Mouse (Mus musculus) layer of hippocampus, adult 11-12 months (tissue): ENCODE results near the gene Cradd.

Experiments used
- DNase-seq: peaks from one replicate; pipeline ENCODE4 v3.0.0; 2022; ENCODE audit warnings: low spot score

Cradd gene

DNA sequence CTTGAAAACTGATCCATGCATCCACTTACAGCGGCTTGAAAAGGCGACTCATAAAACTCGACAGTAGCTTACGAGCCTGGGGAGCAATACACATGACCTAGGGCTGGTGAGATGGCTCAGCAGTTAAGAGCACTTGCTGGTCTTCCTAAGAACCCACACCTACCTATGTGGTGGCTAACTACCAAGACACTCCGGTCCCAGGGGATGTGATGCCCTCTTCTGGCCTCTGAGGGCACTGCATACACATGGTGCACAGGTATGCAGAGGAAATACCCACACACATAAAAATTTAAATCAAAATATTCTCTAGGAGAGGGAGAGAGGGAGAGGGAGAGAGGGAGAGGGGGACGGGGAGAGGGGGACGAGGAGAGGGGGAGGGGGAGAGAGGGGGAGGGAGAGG lies 167.5 kb downstream of the Cradd start:
- no peak for DNase-seq

DNA sequence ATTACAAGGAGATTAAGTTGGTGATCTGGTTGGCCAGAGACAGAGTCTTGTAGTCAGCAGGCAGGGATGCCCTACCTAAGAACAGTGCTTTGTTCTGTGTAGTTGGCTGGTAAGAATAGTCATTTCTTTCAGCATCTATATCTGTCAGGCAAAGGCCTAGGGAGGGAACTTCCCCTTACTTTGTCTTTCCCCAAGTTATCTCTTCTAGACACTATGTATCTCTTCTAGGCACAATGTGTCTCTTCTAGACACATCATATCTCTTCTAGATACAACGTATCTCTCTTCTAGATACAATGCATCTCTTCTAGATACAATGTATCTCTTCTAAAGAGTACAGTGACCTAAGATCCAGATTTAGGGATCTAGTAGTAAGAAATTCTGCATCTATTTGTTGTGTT lies 169.3 kb downstream of the Cradd start:
- DNase-seq, result no peak

DNA sequence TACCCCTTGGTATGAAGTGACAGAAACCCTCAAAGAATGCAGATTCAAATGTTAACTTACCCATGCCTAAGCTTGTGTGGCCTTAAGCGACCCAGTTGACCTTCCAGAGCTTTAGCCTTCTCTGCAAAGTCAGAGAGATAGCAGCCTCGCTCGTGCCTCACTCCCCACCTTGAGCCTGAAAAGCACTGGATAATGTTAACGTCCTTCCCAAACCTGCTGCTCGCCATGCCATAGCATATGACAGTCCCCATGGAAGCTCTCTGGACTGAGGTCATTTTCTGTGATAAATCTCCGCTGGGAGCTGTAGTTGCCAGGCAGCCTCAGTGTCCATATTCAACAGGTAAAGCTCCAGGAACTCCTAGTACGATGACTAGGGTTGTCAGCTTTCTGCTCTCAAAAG lies 170.7 kb downstream of the Cradd start:
- DNase-seq, result no peak

- DNase-seq, result no peak
Measured at GRCm38 (mm10) chr10:95152503-95152989, 171.4 kb downstream of the Cradd start.

DNA sequence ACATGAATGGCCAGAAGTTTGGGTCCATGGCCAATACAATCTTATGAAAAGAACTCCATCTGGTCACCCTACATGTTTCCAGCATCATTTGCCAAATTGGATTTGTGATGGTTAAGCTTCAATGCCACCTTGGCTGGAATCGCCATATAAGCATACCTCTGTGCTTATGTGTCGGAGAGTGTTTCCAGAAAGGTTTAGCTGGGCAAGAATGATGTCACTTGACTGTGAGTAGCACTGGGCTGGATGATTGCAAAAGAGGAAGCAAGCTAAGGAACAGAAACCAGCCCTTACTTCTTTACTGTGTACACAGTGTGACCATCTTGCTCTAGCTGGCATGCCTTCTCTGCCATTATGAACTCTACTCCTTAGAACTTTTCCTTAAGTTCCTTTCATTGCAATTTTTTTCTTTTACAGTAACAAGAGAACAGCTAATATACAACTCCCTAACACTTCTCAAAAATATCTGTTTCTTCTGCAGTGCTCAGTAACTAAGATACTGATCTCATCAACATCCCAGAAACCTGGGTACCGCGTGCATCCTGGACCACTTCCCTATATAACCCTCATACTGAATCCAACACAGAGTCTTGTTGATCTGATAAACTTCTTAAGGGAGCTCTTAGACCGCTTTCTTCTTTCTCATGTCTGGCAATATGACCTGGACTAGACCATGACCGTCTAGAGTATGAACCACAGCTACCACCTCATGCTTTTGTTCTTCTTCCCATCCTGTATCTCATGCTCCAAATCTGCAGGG lies 172.7 kb downstream of the Cradd start:
- no peak for DNase-seq

DNA sequence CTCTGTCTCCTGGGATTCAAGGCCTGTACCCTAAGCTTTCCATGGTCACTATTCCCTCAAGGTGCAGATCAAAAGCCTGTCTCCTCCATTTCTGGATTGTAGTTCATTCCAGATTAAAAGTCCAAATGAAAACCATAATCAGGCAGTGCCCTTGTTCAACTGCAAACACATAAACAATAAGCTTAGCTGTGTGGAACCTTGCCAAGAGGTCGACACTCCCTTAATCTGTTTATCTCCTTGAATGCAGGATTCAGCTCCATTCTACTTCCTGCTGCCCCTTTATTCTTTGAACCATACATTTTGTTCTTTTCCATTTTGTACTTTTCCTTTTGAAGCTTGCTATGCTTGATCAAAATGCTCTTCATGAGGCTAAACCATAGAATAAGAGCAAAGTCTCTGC lies 174.3 kb downstream of the Cradd start:
- no peak for DNase-seq

- DNase-seq, result no peak
Measured at GRCm38 (mm10) chr10:95148641-95149040, 175.3 kb downstream of the Cradd start.

- no peak for DNase-seq
Measured at GRCm38 (mm10) chr10:95147136-95147901, 176.6 kb downstream of the Cradd start.

GRCm38 (mm10) chr10:95146491-95146890 lies 177.4 kb downstream of the Cradd start:
- DNase-seq, result peak; percentile 27

DNA sequence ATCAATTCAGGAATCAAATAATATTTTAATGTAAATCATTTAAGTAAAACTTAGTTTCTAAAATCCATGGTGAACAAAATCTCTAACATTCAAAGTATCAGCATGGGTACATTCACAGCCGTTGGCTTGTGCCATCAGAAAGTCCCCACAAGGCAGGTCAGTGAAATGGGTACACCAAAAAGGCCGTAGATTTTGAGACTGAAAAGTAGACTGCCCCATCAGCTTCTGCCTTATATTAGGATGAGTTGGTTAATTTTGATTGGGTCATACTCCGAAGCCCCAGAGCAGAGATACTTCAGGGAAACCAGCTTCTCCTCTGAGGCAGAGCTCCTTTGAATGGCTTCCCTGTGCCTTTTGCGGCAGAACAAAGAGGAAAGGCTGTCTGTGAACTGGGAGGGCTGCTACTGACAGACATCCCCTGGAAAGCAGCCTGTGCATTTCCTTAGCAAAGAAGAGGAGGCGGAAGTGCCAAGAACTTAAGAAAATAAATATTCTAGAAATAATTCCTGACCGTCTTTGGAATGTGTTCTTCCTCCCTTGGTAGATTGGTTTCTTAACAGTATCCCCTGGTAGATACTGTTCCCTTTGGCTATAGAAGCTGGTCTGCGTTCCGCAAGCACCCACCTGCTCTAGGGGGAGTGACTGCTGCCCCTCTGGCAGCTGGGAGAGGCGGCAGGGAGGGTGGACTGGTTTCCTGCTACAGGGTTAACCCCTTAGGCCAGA lies 178.6 kb downstream of the Cradd start:
- no peak for DNase-seq

- no peak for DNase-seq
Measured at GRCm38 (mm10) chr10:95144414-95145130, 179.4 kb downstream of the Cradd start.

GRCm38 (mm10) chr10:95143446-95144114 lies 180.4 kb downstream of the Cradd start:
- no peak for DNase-seq

- DNase-seq, result peak; percentile 64
Measured at GRCm38 (mm10) chr10:95142844-95143435, 181.0 kb downstream of the Cradd start.

GRCm38 (mm10) chr10:95141075-95141474 lies 182.9 kb downstream of the Cradd start:
- DNase-seq, result no peak

GRCm38 (mm10) chr10:95140191-95140590 lies 183.7 kb downstream of the Cradd start:
- no peak for DNase-seq

- DNase-seq, result no peak
Measured at GRCm38 (mm10) chr10:95139645-95140044, 184.3 kb downstream of the Cradd start.

DNA sequence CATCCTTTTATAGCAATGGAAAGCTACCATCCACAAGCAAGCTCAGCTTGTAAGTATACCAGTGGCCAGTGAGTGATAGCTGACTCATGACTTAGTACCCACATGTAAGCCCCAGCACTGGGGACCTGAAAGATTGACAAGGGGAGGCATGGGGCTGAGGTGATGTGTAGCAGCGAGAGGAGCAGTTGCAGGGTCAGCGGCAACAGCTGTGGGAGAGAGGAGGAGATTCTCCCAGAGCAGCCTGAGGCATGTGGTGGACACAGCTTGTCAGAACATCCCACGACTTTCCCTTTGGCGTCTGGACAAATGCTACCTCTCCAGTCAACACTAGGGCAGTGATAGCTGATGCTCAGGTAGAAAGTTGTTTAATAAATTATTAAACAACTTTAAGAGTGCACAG lies 190.9 kb downstream of the Cradd start:
- DNase-seq, result no peak
